19 mouse cellular contexts compared by ENCODE assay signal in the genomic region with DNA sequence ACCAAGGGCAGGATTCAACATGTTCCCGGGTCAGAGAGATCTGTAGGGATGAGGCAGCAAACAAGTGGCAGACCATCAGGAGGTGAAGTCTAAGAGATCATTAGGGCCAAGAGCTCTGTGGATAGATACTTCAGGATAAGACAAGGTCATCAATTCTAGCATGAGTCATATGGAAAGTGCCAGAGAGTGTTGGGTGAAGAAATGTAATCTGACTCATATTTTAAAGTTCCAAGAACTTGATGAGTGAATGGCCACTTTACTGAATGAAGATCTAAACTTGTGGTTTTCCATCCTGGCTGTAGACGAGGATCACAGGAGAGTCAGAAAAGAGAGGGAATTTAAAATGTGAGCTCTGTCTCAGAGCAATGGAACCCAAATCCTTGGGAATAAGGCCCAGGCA.
"Had no signal": no experiment of that assay in that cellular context is flagged by ENCODE, and none has a peak within 500 bp of the region (broad histone marks: within the 10 kb centered on the region; RNA-seq: fewer than 3 reads in every experiment).

No protein-coding gene starts in this region.

- H3K4me1 ChIP-seq: lung, embryonic 15.5 days; megakaryocyte, embryonic 14.5 days; midbrain, embryonic 13.5 days; midbrain, embryonic 15.5 days; neural tube, embryonic 12.5 days had no signal

- H3K27ac ChIP-seq: lung, embryonic 15.5 days; macrophage; midbrain, embryonic 13.5 days; midbrain, embryonic 15.5 days; neural tube, embryonic 12.5 days had no signal

- H3K4me2 ChIP-seq: lung, embryonic 15.5 days; midbrain, embryonic 11.5 days; midbrain, embryonic 13.5 days; midbrain, embryonic 15.5 days; neural tube, embryonic 12.5 days had no signal

- H3K4me3 ChIP-seq: lung, embryonic 15.5 days; megakaryocyte, embryonic 14.5 days; midbrain, embryonic 13.5 days; midbrain, embryonic 15.5 days; neural tube, embryonic 12.5 days had no signal

- H3K27me3 ChIP-seq: lung, embryonic 15.5 days; megakaryocyte, embryonic 14.5 days; midbrain, embryonic 13.5 days; midbrain, embryonic 15.5 days; neural tube, embryonic 12.5 days had no signal

- H3K9ac ChIP-seq: liver, postnatal 0 days; lung, embryonic 15.5 days; midbrain, embryonic 13.5 days; midbrain, embryonic 15.5 days; neural tube, embryonic 12.5 days had no signal

- H3K36me3 ChIP-seq: lung, embryonic 15.5 days; midbrain, embryonic 13.5 days; midbrain, embryonic 15.5 days; neural tube, embryonic 12.5 days had no signal

- H3K9me3 ChIP-seq: lung, embryonic 15.5 days; midbrain, embryonic 13.5 days; midbrain, embryonic 15.5 days; neural tube, embryonic 12.5 days had no signal

- DNase-seq: liver, postnatal 0 days; lung, adult 2 months; lung, postnatal 14 days; lung, postnatal 36 days; right cerebral cortex, adult 18-20 months; right cerebral cortex, postnatal 25 days; right cerebral cortex, postnatal 4 days; spleen, adult 18-20 months; thymus, adult 18-20 months; thymus, postnatal 14 days; thymus, postnatal 36 days had no signal

- ATAC-seq: liver, postnatal 0 days; lung, postnatal 0 days; midbrain, embryonic 13.5 days; midbrain, embryonic 15.5 days had no signal
